Mouse (Mus musculus): ENCODE measurements around the gene Gm49388.

Gene Gm49388

DNA sequence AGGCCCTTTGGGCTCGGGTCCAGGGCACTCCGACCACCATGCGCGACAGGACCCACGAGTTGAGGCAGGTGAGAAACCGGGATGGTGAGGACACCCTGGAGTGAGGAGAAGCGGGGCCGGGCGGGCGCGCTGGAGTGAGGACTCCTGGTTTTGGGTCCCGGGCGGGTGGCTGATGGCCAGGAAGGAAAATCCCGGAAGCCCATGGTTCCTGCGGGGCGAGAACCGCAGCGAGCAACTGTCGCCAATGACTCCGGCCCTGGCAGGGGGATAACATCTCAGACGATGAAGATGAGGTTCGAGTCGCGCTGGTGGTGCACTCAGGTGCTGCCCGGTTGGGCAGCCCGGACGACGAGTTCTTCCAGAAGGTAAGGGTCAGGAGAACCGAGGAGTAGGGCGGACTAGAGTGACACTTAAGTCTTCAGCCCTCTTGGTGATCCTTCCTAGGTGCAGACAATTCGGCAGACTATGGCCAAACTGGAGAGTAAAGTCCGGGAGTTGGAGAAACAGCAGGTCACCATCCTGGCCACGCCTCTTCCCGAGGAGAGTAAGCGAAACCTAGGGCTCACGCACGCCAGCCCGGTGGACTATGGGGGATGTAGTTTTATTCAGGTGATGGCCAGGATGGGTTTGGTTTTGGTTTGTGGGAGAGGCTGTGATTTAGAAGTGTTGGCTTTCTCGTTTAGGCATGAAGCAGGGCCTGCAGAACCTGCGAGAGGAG lies 56.8 kb downstream of the Gm49388 start:
- DNase-seq = peak; percentile 87

GRCm38 (mm10) chr7:127849973-127850875 lies 64.8 kb downstream of the Gm49388 start:
- DNase-seq = no peak

- DNase-seq = no peak
Observed at GRCm38 (mm10) chr7:127850906-127851305, 65.5 kb downstream of the Gm49388 start.

Data from kidney, adult 18-20 months (tissue).